Mouse (Mus musculus) heart, embryonic 11.5 days (tissue): ENCODE data around the gene Syt17. TPM values are rescaled to one million over a fixed set of nuclear protein-coding genes. Genes with fewer than 3 reads are reported as not detected.

Source experiments
- ATAC-seq: fragments of 200-750 bp; cut with Nextera tagmentation; replicated peaks from 2 replicates; pipeline ENCODE4 v1.8.0; 2017; ENCODE audit warnings: moderate library complexity; ENCODE audit not compliant: insufficient number of reproducible peaks, low FRiP score, low TSS enrichment
- H3K27ac ChIP-seq: fragments of 300-500 bp; sonication (generic); 2 replicates; pipeline ENCODE4 v1.5.1; 2014; ENCODE audit warnings: mild to moderate bottlenecking, low read depth, low read length
- H3K27me3 ChIP-seq: fragments of 300-500 bp; sonication (generic); 2 replicates; pipeline ENCODE4 v1.6.1; 2014; ENCODE audit warnings: mild to moderate bottlenecking, low read length, mixed read lengths; ENCODE audit not compliant: control insufficient read depth, insufficient read depth
- H3K36me3 ChIP-seq: fragments of 300-500 bp; sonication (generic); 2 replicates; pipeline ENCODE4 v1.6.1; 2014; ENCODE audit warnings: mild to moderate bottlenecking, low read length, moderate library complexity, mixed read lengths; ENCODE audit not compliant: control insufficient read depth, insufficient read depth
- H3K4me1 ChIP-seq: fragments of 300-500 bp; sonication (generic); 2 replicates; pipeline ENCODE4 v1.6.1; 2014; ENCODE audit warnings: low read length; ENCODE audit not compliant: control insufficient read depth, insufficient read depth
- H3K4me2 ChIP-seq: fragments of 300-500 bp; sonication (generic); 2 replicates; pipeline ENCODE4 v1.6.1; 2014; ENCODE audit warnings: mild to moderate bottlenecking, moderate library complexity
- H3K4me3 ChIP-seq: fragments of 300-500 bp; sonication (generic); 2 replicates; pipeline ENCODE4 v1.5.1; 2014; ENCODE audit warnings: low read depth, low read length
- H3K9ac ChIP-seq: fragments of 300-500 bp; sonication (generic); 2 replicates; pipeline ENCODE4 v1.6.1; 2014; ENCODE audit warnings: mild to moderate bottlenecking, low read depth, low read length, moderate library complexity
- H3K9me3 ChIP-seq: fragments of 300-500 bp; sonication (generic); replicated peaks from 2 replicates; pipeline ENCODE4 v1.6.1; 2016; ENCODE audit warnings: low read length; ENCODE audit not compliant: control insufficient read depth
- WGBS: fragments of 180-500 bp; shearing (Covaris S2); extraction: QIAGEN DNeasy Blood & Tissue Kit; methylation state at CpG from one replicate; pipeline ENCODE4 v1.1.7; 2014; ENCODE audit not compliant: insufficient replicate concordance; 5-methylcytosine and 5-hydroxymethylcytosine counted together
- polyA plus RNA-seq: library from polyadenylated mRNA; unstranded; fragments of >200 nt; fragmentation: Nextera tagmentation; extraction: Ambion mirVana; gene quantifications from 2 replicates; pipeline ENCODE4 v1.2.1, GENCODE M21; 2014

Gene Syt17
- polyA plus RNA-seq, 1 experiment from 2014 or later: 0.39 TPM

DNA sequence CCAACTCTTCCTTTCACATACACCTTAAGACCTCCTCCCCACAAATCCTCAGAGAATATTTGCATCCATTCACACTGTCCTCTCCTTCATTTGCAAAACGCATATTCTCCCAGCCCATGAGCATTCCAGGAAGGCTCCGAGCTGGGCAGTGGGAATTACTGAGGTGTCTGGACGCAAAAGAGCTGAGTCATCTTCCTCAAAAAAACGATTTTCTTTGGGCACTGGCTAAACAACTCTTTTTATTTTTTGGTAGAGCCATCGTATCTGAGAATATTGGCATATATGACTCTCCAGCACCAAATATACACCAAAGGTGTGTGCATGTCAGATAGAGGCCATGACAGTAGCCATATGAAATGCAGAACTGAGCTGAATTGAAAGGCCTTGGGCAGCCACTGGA lies 38.9 kb upstream of the Syt17 start:
- H3K27me3 ChIP-seq: peaks cover 23% of the 10 kb centered on the region
- no peak overlapping the region for H3K4me2 ChIP-seq
- ATAC-seq: no peak
- H3K4me3 ChIP-seq: no peak overlapping the region
- WGBS: 45% methylated on average over 5 of the region's 5 CpGs
- H3K4me1 ChIP-seq: peaks cover 12% of the 10 kb centered on the region
- H3K36me3 ChIP-seq: no peaks in the 10 kb centered on the region; the same call in 1 of the 2 replicates
- H3K27ac ChIP-seq: no peak overlapping the region
- no peak overlapping the region for H3K9ac ChIP-seq
- H3K9me3 ChIP-seq: no peaks in the 10 kb centered on the region

- Histone ChIP-seq H3K4me3 (no peak overlapping the region), H3K4me1 (peaks cover 12% of the 10 kb centered on the region; the same call in 1 of the 2 replicates), H3K27ac (no peak overlapping the region), H3K4me2 (no peak overlapping the region), H3K36me3 (no peaks in the 10 kb centered on the region), H3K27me3 (peaks cover 2% of the 10 kb centered on the region; the same call in 1 of the 2 replicates), H3K9ac (no peak overlapping the region), H3K9me3 (no peaks in the 10 kb centered on the region)
- ATAC-seq: no peak
- 65% methylated on average over 1 of the region's 1 CpGs for whole genome bisulfite sequencing
Measured at GRCm38 (mm10) chr7:118483996-118484395, 36.0 kb upstream of the Syt17 start.

GRCm38 (mm10) chr7:118482001-118482400 lies 34.0 kb upstream of the Syt17 start:
- H3K27ac ChIP-seq: no peak overlapping the region
- no peak overlapping the region for H3K9ac ChIP-seq
- 69% methylated on average over 2 of the region's 2 CpGs for WGBS
- H3K4me3 ChIP-seq: no peak overlapping the region
- H3K9me3 ChIP-seq: no peaks in the 10 kb centered on the region
- H3K4me2 ChIP-seq: no peak overlapping the region
- no peaks in the 10 kb centered on the region; the same call in 1 of the 2 replicates for H3K27me3 ChIP-seq
- H3K4me1 ChIP-seq: 0 out of 2 replicates have a peak, but pooled peaks cover 7% of the 10 kb centered on the region
- no peak for ATAC-seq
- no peaks in the 10 kb centered on the region for H3K36me3 ChIP-seq

GRCm38 (mm10) chr7:118481047-118481810 lies 33.2 kb upstream of the Syt17 start:
- H3K4me3 ChIP-seq: no peak overlapping the region
- 0 out of 2 replicates have a peak, but pooled peaks cover 7% of the 10 kb centered on the region for H3K4me1 ChIP-seq
- 35% methylated on average over 10 of the region's 10 CpGs for WGBS
- H3K27ac ChIP-seq: no peak overlapping the region
- no peak overlapping the region for H3K9ac ChIP-seq
- no peak overlapping the region for H3K4me2 ChIP-seq
- no peaks in the 10 kb centered on the region; the same call in 1 of the 2 replicates for H3K27me3 ChIP-seq
- no peak for ATAC-seq
- H3K9me3 ChIP-seq: no peaks in the 10 kb centered on the region
- no peaks in the 10 kb centered on the region for H3K36me3 ChIP-seq

- no peak overlapping the region for H3K4me3 ChIP-seq
- no peak overlapping the region for H3K4me2 ChIP-seq
- no peak for ATAC-seq
- no peaks in the 10 kb centered on the region for H3K36me3 ChIP-seq
- 79% methylated on average over 9 of the region's 9 CpGs for WGBS
- 0 out of 2 replicates have a peak, but pooled peaks cover 7% of the 10 kb centered on the region for H3K4me1 ChIP-seq
- no peak overlapping the region for H3K27ac ChIP-seq
- no peak overlapping the region for H3K9ac ChIP-seq
- H3K27me3 ChIP-seq: no peaks in the 10 kb centered on the region; the same call in 1 of the 2 replicates
- no peaks in the 10 kb centered on the region for H3K9me3 ChIP-seq
Measured at GRCm38 (mm10) chr7:118480160-118480709, 32.2 kb upstream of the Syt17 start.

- Histone ChIP-seq H3K9ac (no peak overlapping the region), H3K4me1 (0 out of 2 replicates have a peak, but pooled peaks cover 7% of the 10 kb centered on the region), H3K4me3 (no peak overlapping the region), H3K27me3 (no peaks in the 10 kb centered on the region; the same call in 1 of the 2 replicates), H3K9me3 (no peaks in the 10 kb centered on the region; the same call in 1 of the 2 replicates), H3K4me2 (no peak overlapping the region), H3K27ac (peak overlapping the region; percentile 30; the same call in 1 of the 2 replicates), H3K36me3 (no peaks in the 10 kb centered on the region)
- WGBS: 48% methylated on average over 3 of the region's 3 CpGs
- no peak for ATAC-seq
Measured at GRCm38 (mm10) chr7:118478835-118479312, 30.9 kb upstream of the Syt17 start.

GRCm38 (mm10) chr7:118476428-118476827 lies 28.4 kb upstream of the Syt17 start:
- ATAC-seq: no peak
- Histone ChIP-seq H3K36me3 (no peaks in the 10 kb centered on the region), H3K9me3 (peaks cover 3% of the 10 kb centered on the region; the same call in 1 of the 2 replicates), H3K9ac (no peak overlapping the region), H3K4me3 (no peak overlapping the region), H3K27me3 (no peaks in the 10 kb centered on the region), H3K4me2 (no peak overlapping the region), H3K27ac (no peak overlapping the region), H3K4me1 (0 out of 2 replicates have a peak, but pooled peaks cover 7% of the 10 kb centered on the region)
- WGBS: 57% methylated on average over 5 of the region's 5 CpGs

DNA sequence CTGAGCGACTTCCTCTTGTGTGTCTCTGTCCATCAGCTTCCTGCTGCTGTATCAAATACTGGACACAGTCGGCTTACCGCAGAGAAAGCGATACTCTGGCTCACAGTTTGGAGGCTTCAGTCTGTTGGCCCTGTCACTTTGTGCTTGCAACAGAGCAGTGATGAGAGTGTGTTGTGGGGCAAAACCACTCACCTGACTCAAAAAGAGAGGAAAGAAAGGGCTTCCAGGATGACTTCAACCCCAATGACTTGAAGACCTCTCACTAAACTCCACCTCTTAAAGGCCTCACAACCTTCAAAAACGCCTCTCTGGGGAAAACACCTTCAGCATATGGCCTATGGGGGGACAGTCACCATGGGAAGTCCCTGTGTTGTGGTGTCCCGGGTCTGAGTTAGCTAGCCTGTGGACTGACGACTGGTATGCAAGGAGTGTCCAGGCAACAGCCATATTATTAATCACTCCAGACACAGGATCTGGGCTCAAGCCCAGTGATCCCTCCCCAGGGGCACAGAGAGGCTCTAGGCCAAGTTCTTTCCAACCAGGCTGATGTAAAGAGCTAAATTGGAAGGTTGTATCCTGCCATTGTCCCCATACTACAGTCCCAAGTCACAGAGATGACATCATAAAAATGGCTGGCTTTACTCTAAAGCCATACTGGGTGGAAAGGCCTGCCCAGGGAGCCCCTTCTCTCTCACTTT lies 27.1 kb upstream of the Syt17 start:
- no peak overlapping the region for H3K9ac ChIP-seq
- no peak overlapping the region for H3K27ac ChIP-seq
- H3K9me3 ChIP-seq: peaks cover 3% of the 10 kb centered on the region; the same call in 1 of the 2 replicates
- no peaks in the 10 kb centered on the region for H3K36me3 ChIP-seq
- WGBS: 82% methylated on average over 7 of the region's 7 CpGs
- no peak overlapping the region for H3K4me2 ChIP-seq
- H3K4me3 ChIP-seq: no peak overlapping the region
- no peaks in the 10 kb centered on the region for H3K27me3 ChIP-seq
- ATAC-seq: no peak
- peaks cover 7% of the 10 kb centered on the region; the same call in 1 of the 2 replicates for H3K4me1 ChIP-seq
